Mouse (Mus musculus) heart, adult 8-10 months (tissue): ENCODE results near the gene Cmtm5. TPM values are rescaled to one million over a fixed set of nuclear protein-coding genes. Genes with fewer than 3 reads are reported as not detected.
"Not testable (repeated sequence)": the region's sequence is repeated elsewhere in the genome, so short reads cannot be mapped to it uniquely, and the experiment has no call there.

Source experiments
- DNase-seq: peaks from one replicate; pipeline ENCODE4 v3.0.0; 2022; ENCODE audit warnings: low spot score
- microRNA-seq: library from miRNA; unstranded; fragments of <30 nt; microRNA quantifications from one replicate; pipeline ENCODE4 v1.2.0, GENCODE M21; 2022
- total RNA-seq, 4 experiments: library from RNA; stranded (reverse); gene quantifications; 2 replicates each; pipeline ENCODE4 v1.2.4; 2022

Gene Cmtm5
- total RNA-seq, 4 experiments from 2014 or later = 0.41 to 1.2 TPM; not detected in 2

- DNase-seq = no peak
Measured at GRCm38 (mm10) chr14:54959197-54959596, 23.1 kb downstream of the Cmtm5 start.

DNA sequence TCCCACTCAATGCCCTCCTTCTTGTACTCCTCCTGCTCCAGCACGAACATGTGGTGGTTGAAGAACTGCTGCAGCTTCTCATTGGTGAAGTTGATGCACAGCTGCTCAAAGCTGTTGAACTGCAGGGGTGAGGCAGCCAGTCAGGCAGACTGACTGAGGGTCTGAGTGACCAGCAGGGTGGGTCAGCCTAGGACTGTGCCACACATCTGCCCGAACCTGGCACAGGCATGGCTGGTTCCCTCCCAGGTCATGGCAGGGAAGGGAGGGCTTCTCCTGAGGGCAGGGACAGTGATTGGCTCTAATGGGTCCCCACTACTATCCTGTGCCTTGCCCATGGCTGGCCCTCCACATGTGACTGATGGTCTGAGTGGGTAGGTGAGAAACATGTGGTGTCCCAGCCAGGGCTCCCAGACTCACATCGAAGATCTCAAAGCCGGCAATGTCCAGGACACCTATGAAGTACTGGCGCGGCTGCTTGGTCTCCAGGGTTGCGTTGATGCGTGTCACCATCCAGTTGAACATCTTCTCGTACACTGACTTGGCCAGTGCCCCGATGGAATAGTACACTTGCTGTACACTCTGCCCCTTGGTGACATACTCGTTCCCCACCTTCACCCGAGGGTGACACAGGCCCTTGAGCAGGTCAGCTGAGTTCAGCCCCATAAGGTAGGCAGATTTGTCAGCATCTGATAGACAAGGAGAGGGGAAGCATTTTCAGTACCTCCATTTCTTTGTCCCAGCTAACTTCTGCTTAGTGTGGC is 24.0 kb downstream of the Cmtm5 start:
- not testable (repeated sequence) for DNase-seq

GRCm38 (mm10) chr14:54960769-54961168 is 24.7 kb downstream of the Cmtm5 start:
- no peak for DNase-seq

- DNase-seq = no peak
Measured at GRCm38 (mm10) chr14:54961487-54961886, 25.4 kb downstream of the Cmtm5 start.

GRCm38 (mm10) chr14:54962714-54963113 is 26.7 kb downstream of the Cmtm5 start:
- no peak for DNase-seq

GRCm38 (mm10) chr14:54963727-54964126 is 27.7 kb downstream of the Cmtm5 start:
- DNase-seq = no peak

- no peak for DNase-seq
Measured at GRCm38 (mm10) chr14:54965044-54965443, 29.0 kb downstream of the Cmtm5 start.

DNA sequence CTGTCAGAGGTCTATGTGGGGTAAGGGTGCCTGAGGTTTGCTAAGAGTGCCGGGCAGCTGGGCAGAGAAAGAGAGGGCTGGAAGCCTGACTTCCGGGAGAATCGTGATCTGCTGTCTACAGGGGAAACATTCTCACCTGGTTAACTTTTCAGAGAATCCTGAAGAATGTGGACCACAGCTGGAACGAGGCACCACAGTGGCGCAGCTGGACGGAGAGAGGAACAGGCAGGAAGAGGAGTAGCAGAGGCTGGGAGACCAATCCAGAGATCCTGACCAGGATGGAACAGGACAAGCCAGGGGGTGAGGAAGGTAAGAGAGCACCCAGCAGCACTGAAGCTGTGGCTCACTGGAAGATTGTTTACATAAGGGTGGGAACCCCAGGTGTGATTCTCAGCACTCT is 29.6 kb downstream of the Cmtm5 start:
- DNase-seq = no peak

- DNase-seq = peak; percentile 67
Measured at GRCm38 (mm10) chr14:54966320-54966977, 30.4 kb downstream of the Cmtm5 start, which contains the start of gene Myh6. TSS of gene Myh6 (minus strand) at chr14:54966927.

DNA sequence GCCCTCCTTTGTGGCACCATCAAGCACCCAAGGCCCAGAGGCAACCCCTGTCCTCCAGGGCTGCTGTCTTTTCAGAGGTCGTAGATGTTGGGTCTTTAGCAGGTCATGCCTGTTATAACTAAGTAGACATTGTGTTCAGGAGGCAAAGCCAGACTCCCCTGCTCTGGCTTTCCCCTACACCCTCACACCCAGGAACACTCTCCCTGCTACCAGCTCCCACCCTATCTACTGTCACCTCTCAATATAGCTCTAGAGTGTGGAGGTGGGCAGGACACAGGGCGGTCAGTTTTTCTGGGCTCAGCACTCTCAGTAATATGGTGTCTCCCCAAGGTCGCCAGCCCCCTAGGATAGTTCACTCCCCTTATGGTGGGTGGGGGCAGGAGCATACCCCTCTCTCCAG is 31.8 kb downstream of the Cmtm5 start:
- peak; percentile 52 for DNase-seq

- peak; percentile 78 for DNase-seq
Measured at GRCm38 (mm10) chr14:54968344-54968743, 32.3 kb downstream of the Cmtm5 start.

GRCm38 (mm10) chr14:54972786-54973185 is 36.7 kb downstream of the Cmtm5 start:
- DNase-seq = not testable (repeated sequence)

DNA sequence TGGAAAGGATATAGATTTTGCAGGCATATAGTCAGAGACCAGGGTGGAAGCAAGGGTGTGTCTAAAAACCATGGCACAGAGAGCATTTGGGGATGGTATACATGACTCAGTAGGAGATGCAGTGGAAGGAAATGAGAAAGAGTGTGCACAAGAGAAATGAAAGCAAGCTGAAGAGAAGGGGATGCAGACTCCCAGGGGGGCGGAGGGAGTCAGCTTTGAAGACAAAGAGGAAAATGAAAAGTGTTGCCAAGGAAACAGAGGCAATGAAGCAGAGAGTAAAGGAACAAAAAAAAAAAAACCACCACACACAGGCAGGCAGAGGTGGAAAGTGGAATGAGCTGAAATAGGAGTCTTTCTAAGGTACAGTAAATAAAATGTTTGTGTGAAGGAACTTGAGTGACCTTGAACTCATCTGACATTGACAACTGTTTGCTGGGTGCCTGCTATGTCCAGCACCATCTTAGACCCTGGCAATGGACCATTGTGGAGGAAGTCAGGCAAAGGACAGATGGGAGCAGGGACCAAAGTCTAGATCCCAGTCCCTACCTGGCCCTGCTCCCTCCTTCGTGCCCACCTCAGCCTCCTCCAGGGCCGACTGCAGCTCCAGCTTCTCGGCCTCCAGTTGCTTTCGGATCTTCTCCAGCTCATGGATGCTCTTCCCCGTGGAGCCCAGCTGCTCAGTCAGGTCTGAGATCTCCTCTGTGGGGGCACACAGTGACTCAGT is 38.2 kb downstream of the Cmtm5 start:
- no peak for DNase-seq

DNA sequence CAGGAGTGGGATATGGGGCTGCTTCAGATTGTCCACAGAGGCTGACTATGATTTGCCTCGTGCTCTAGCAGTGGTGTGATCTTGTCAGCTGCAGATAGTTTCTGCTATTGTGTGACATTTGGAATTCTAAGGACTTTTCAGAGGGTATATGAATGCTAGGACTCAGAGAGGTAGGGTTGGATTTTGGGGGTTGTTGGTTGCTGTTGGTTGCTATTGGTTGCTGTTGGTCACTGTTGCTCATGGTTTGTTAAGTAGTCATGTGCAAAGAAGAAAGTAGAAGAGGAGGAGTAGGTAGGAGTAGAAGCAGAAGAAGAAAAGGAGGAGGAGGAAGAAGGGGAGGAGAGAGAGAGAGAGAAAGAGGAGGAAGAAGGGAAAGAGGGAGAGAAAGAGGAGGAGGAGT is 40.6 kb downstream of the Cmtm5 start, which contains the start of gene Gm17428:
Gene Gm17428, plus strand, starts transcription at position 301 of the 400 bp plus-strand sequence.
- DNase-seq = no peak

GRCm38 (mm10) chr14:54978664-54979063 is 42.6 kb downstream of the Cmtm5 start:
- no peak for DNase-seq

DNA sequence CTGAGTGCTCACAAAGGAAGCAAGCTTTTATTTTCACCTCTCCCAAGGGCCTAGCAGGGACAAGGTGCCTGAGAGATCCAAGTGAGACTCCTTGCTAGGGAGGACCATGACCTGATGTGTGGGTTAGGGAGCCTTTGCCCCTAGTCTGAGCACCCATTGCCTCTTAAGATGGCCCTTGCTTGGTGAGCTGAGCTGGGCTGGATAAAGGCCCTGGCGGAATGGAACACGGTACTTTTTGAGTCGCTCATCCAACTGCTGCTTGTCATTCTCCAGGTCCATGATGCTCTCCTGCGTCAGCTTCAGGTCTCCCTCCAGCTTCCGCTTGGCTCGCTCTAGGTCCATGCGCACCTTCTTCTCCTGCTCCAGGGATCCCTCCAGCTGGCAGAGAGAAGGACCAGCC is 45.9 kb downstream of the Cmtm5 start:
- DNase-seq = no peak

DNA sequence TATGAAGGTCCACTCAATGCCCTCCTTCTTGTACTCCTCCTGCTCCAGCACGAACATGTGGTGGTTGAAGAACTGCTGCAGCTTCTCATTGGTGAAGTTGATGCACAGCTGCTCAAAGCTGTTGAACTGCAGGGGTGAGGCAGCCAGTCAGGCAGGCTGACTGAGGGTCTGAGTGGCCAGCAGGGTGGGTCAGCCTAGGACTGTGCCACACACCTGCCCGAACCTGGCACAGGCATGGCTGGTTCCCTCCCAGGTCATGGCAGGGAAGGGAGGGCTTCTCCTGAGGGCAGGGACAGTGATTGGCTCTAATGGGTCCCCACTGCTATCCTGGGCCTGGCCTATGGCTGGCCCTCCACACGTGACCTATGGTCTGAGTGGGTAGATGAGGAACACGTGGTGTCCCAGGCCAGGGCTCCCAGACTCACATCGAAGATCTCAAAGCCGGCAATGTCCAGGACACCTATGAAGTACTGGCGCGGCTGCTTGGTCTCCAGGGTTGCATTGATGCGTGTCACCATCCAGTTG is 52.4 kb downstream of the Cmtm5 start:
- not testable (repeated sequence) for DNase-seq

Small RNAs within 50 kb of the gene (microRNA-seq; reads per million reads assigned to microRNA genes)
- 2,103 reads per million, percentile 87 among the genes with 10 or more reads in this experiment for gene Mir208a
- 80.1 reads per million, percentile 55 among the genes with 10 or more reads in this experiment for gene Mir208b

Other genes with a start within 250 kb of the Cmtm5 start
- 10 to 100 TPM; 63.8 to 81.1 (median 74.3) TPM for gene Acin1, start 249.3 kb upstream of the Cmtm5 start, total RNA-seq
- not detected for gene Gm29776, start 237.4 kb upstream of the Cmtm5 start, total RNA-seq
- not detected for gene Cebpe, start 224.1 kb upstream of the Cmtm5 start, total RNA-seq
- 1 to 10 TPM; 1.5 to 2.3 (median 2.0) TPM for gene Slc7a8, start 154.3 kb upstream of the Cmtm5 start, total RNA-seq
- gene Rnf212b, start 122.1 kb upstream of the Cmtm5 start, total RNA-seq = under 1 TPM in 3 of 4 experiments, not detected in 1; 0.25 to 0.49 (median 0.38) TPM
- gene Homez, start 65.3 kb upstream of the Cmtm5 start, total RNA-seq = 1 to 10 TPM; 6.4 to 9.8 (median 7.5) TPM
- gene Ppp1r3e, start 58.7 kb upstream of the Cmtm5 start, total RNA-seq = 1 to 10 TPM; 2.9 to 4.2 (median 3.3) TPM
- gene Bcl2l2, start 52.9 kb upstream of the Cmtm5 start, total RNA-seq = 10 to 100 TPM; 44.7 to 52.4 (median 45.5) TPM
- gene Gm20521, start 52.8 kb upstream of the Cmtm5 start, total RNA-seq = 10 to 100 TPM in 1 of 4 experiments, 1 to 10 TPM in 3; 3.4 to 11.8 (median 7.9) TPM
- gene Pabpn1, start 43.8 kb upstream of the Cmtm5 start, total RNA-seq = 10 to 100 TPM; 37.3 to 54.4 (median 50.2) TPM
- gene Slc22a17, start 23.1 kb upstream of the Cmtm5 start, total RNA-seq = 1 to 10 TPM; 1.7 to 3.6 (median 2.6) TPM
- gene Efs, start 10.1 kb upstream of the Cmtm5 start, total RNA-seq = 1 to 10 TPM; 1.6 to 2.6 (median 2.2) TPM
- gene Il25, start 3.6 kb upstream of the Cmtm5 start, total RNA-seq = not detected
- over 10,000 TPM; 18,156 to 23,973 (median 22,335) TPM for gene Myh6, start 30.7 kb downstream of the Cmtm5 start, total RNA-seq
- not detected for gene Gm17428, start 40.7 kb downstream of the Cmtm5 start, total RNA-seq
- 1,000 to 10,000 TPM; 1,453 to 2,519 (median 2,136) TPM for gene Myh7, start 58.4 kb downstream of the Cmtm5 start, total RNA-seq
- gene Ngdn, start 79.2 kb downstream of the Cmtm5 start, total RNA-seq = 10 to 100 TPM; 22.3 to 31.5 (median 25.9) TPM
- 1 to 10 TPM; 4.8 to 5.6 (median 4.9) TPM for gene Zfhx2, start 156.1 kb downstream of the Cmtm5 start, total RNA-seq
- gene Thtpa, start 158.5 kb downstream of the Cmtm5 start, total RNA-seq = 10 to 100 TPM; 11.5 to 17.0 (median 14.0) TPM
- gene Ap1g2, start 170.3 kb downstream of the Cmtm5 start, total RNA-seq = 1 to 10 TPM; 2.7 to 4.5 (median 4.1) TPM
- under 1 TPM in 3 of 4 experiments, not detected in 1; 0.09 to 0.17 (median 0.09) TPM for gene Jph4, start 180.7 kb downstream of the Cmtm5 start, total RNA-seq